Mouse (Mus musculus) limb, embryonic 10.5 days (tissue): ENCODE measurements around the gene Polr3e. TPM values are rescaled to one million over a fixed set of nuclear protein-coding genes. Genes with fewer than 3 reads are reported as not detected.

Experiments used
- polyA plus RNA-seq: library from polyadenylated mRNA; unstranded; fragments of >200 nt; fragmentation: Nextera tagmentation; extraction: Ambion mirVana; gene quantifications from 2 replicates; pipeline ENCODE4 v1.2.1, GENCODE M21; 2016

Gene Polr3e
- polyA plus RNA-seq, 1 experiment from 2014 or later: 46.1 TPM

Other genes with a start within 250 kb of the Polr3e start
- 0.36 and 0.46 TPM in 2 replicates for gene Pdzd9, start 247.4 kb upstream of the Polr3e start, polyA plus RNA-seq
- 13.5 and 13.9 TPM in 2 replicates for gene Mosmo, start 240.1 kb upstream of the Polr3e start, polyA plus RNA-seq
- gene Vwa3a, start 178.4 kb upstream of the Polr3e start, polyA plus RNA-seq: 0.05 and 0.13 TPM in 2 replicates
- gene Gm5737, start 105.4 kb upstream of the Polr3e start, polyA plus RNA-seq: not detected in 2 replicates
- gene Eef2k, start 74.9 kb upstream of the Polr3e start, polyA plus RNA-seq: 21.3 and 23.5 TPM in 2 replicates
- gene Cdr2, start 64.6 kb downstream of the Polr3e start, polyA plus RNA-seq: 11.5 and 12.8 TPM in 2 replicates
- gene Mfsd13b, start 64.8 kb downstream of the Polr3e start, polyA plus RNA-seq: 0.13 and 0.20 TPM in 2 replicates
- gene Mettl9, start 116.7 kb downstream of the Polr3e start, polyA plus RNA-seq: 205 and 223 TPM in 2 replicates
- 0.65 and 1.1 TPM in 2 replicates for gene Igsf6, start 156.8 kb downstream of the Polr3e start, polyA plus RNA-seq
- gene Otoa, start 163.9 kb downstream of the Polr3e start, polyA plus RNA-seq: not detected in 2 replicates